Mouse (Mus musculus): ENCODE results near the gene Cers6. TPM values are rescaled to one million over a fixed set of nuclear protein-coding genes. Genes with fewer than 3 reads are reported as not detected.

Cers6 gene
- polyA plus RNA-seq, 1 experiment from 2014 or later, result 28.8 TPM

GRCm38 (mm10) chr2:68959573-68959972 lies 98.3 kb downstream of the Cers6 start:
- DNase-seq (ENCODE audit: low spot score), result no peak

GRCm38 (mm10) chr2:68960060-68960459 lies 98.8 kb downstream of the Cers6 start:
- no peaks in the 10 kb centered on the region for H3K27me3 ChIP-seq (replicated peaks; ENCODE audit: low read depth, poor library complexity, severe bottlenecking)
- 94% methylated on average over 5 of the region's 5 CpGs for WGBS
- no peaks in the 10 kb centered on the region for H3K36me3 ChIP-seq (replicated peaks)
- H3K27ac ChIP-seq (replicated peaks), result no peak overlapping the region
- H3K9me3 ChIP-seq, result no peaks in the 10 kb centered on the region
- peaks cover 14% of the 10 kb centered on the region for H3K4me1 ChIP-seq
- H3K4me3 ChIP-seq, result no peak overlapping the region
- no peak for DNase-seq (ENCODE audit: low spot score)

More at GRCm38 (mm10) chr2:68959573-68959972, 98.3 kb downstream of the Cers6 start:
- 93% methylated on average over 4 of the region's 4 CpGs for WGBS
- H3K36me3 ChIP-seq (replicated peaks), result no peaks in the 10 kb centered on the region
- H3K27me3 ChIP-seq (replicated peaks; ENCODE audit: low read depth, poor library complexity, severe bottlenecking), result no peaks in the 10 kb centered on the region
- no peaks in the 10 kb centered on the region for H3K9me3 ChIP-seq
- H3K27ac ChIP-seq (replicated peaks), result no peak overlapping the region
- no peak overlapping the region for H3K4me3 ChIP-seq
- peaks cover 14% of the 10 kb centered on the region for H3K4me1 ChIP-seq

GRCm38 (mm10) chr2:68960620-68961019 lies 99.4 kb downstream of the Cers6 start:
- no peaks in the 10 kb centered on the region for H3K27me3 ChIP-seq (replicated peaks; ENCODE audit: low read depth, poor library complexity, severe bottlenecking)
- H3K27ac ChIP-seq (replicated peaks), result no peak overlapping the region
- no peaks in the 10 kb centered on the region for H3K9me3 ChIP-seq
- 90% methylated on average over 10 of the region's 10 CpGs for WGBS
- H3K4me1 ChIP-seq, result peaks cover 14% of the 10 kb centered on the region
- no peak for DNase-seq (ENCODE audit: low spot score)
- no peak overlapping the region for H3K4me3 ChIP-seq
- H3K36me3 ChIP-seq (replicated peaks), result no peaks in the 10 kb centered on the region

- H3K4me1 ChIP-seq, result no peaks in the 10 kb centered on the region
- H3K9me3 ChIP-seq, result peaks cover 10% of the 10 kb centered on the region; the same call in 1 of the 2 replicates
- H3K27ac ChIP-seq (replicated peaks), result no peak overlapping the region
- H3K36me3 ChIP-seq (replicated peaks), result peaks cover 10% of the 10 kb centered on the region
- DNase-seq (ENCODE audit: low spot score), result no peak
- no peak overlapping the region for H3K4me3 ChIP-seq
- 82% methylated on average over 1 of the region's 1 CpGs for WGBS
- H3K27me3 ChIP-seq (replicated peaks; ENCODE audit: low read depth, poor library complexity, severe bottlenecking), result no peaks in the 10 kb centered on the region
Observed at GRCm38 (mm10) chr2:68966360-68966759, 105.1 kb downstream of the Cers6 start.

GRCm38 (mm10) chr2:68968028-68968427 lies 106.8 kb downstream of the Cers6 start:
- WGBS, result 82% methylated on average over 8 of the region's 8 CpGs
- no peak for DNase-seq (ENCODE audit: low spot score)
- Histone ChIP-seq H3K4me3 (no peak overlapping the region), H3K27ac (replicated peaks) (no peak overlapping the region), H3K36me3 (replicated peaks) (peaks cover 10% of the 10 kb centered on the region), H3K27me3 (replicated peaks; ENCODE audit: low read depth, poor library complexity, severe bottlenecking) (no peaks in the 10 kb centered on the region), H3K9me3 (peaks cover 10% of the 10 kb centered on the region; the same call in 1 of the 2 replicates), H3K4me1 (no peaks in the 10 kb centered on the region)

- DNase-seq (ENCODE audit: low spot score), result no peak
- Histone ChIP-seq H3K4me3 (no peak overlapping the region), H3K27me3 (replicated peaks; ENCODE audit: low read depth, poor library complexity, severe bottlenecking) (no peaks in the 10 kb centered on the region), H3K4me1 (peaks cover 16% of the 10 kb centered on the region), H3K9me3 (peaks cover 10% of the 10 kb centered on the region; the same call in 1 of the 2 replicates), H3K36me3 (replicated peaks) (peaks cover 10% of the 10 kb centered on the region), H3K27ac (replicated peaks) (no peak overlapping the region)
- 93% methylated on average over 5 of the region's 5 CpGs for WGBS
Observed at GRCm38 (mm10) chr2:68971840-68972239, 110.6 kb downstream of the Cers6 start.

GRCm38 (mm10) chr2:68973753-68974152 lies 112.5 kb downstream of the Cers6 start:
- WGBS, result 54% methylated on average over 2 of the region's 2 CpGs
- peaks cover 10% of the 10 kb centered on the region for H3K36me3 ChIP-seq (replicated peaks)
- H3K9me3 ChIP-seq, result peaks cover 10% of the 10 kb centered on the region; the same call in 1 of the 2 replicates
- no peaks in the 10 kb centered on the region for H3K27me3 ChIP-seq (replicated peaks; ENCODE audit: low read depth, poor library complexity, severe bottlenecking)
- DNase-seq (ENCODE audit: low spot score), result no peak
- H3K4me1 ChIP-seq, result peaks cover 20% of the 10 kb centered on the region
- H3K27ac ChIP-seq (replicated peaks), result no peak overlapping the region
- no peak overlapping the region for H3K4me3 ChIP-seq

- DNase-seq (ENCODE audit: low spot score), result no peak
- 80% methylated on average over 6 of the region's 6 CpGs for WGBS
- peaks cover 22% of the 10 kb centered on the region for H3K4me1 ChIP-seq
- no peak overlapping the region for H3K27ac ChIP-seq (replicated peaks)
- H3K4me3 ChIP-seq, result no peak overlapping the region
- no peaks in the 10 kb centered on the region for H3K27me3 ChIP-seq (replicated peaks; ENCODE audit: low read depth, poor library complexity, severe bottlenecking)
- peaks cover 2% of the 10 kb centered on the region for H3K36me3 ChIP-seq (replicated peaks)
- peaks cover 3% of the 10 kb centered on the region; the same call in 1 of the 2 replicates for H3K9me3 ChIP-seq
Observed at GRCm38 (mm10) chr2:68975286-68975685, 114.0 kb downstream of the Cers6 start.

- WGBS, result 84% methylated on average over 6 of the region's 6 CpGs
Observed at GRCm38 (mm10) chr2:68975780-68976179, 114.5 kb downstream of the Cers6 start.

GRCm38 (mm10) chr2:68978244-68978643 lies 117.0 kb downstream of the Cers6 start:
- no peak overlapping the region for H3K4me3 ChIP-seq
- DNase-seq (ENCODE audit: low spot score), result no peak
- 74% methylated on average over 9 of the region's 9 CpGs for WGBS
- no peaks in the 10 kb centered on the region for H3K36me3 ChIP-seq (replicated peaks)
- no peak overlapping the region for H3K27ac ChIP-seq (replicated peaks)
- no peaks in the 10 kb centered on the region for H3K9me3 ChIP-seq
- peaks cover 7% of the 10 kb centered on the region; the same call in 1 of the 2 replicates for H3K27me3 ChIP-seq (replicated peaks; ENCODE audit: low read depth, poor library complexity, severe bottlenecking)
- peaks cover 39% of the 10 kb centered on the region for H3K4me1 ChIP-seq

More at GRCm38 (mm10) chr2:68975780-68976179, 114.5 kb downstream of the Cers6 start:
- H3K9me3 ChIP-seq, result no peaks in the 10 kb centered on the region
- H3K4me1 ChIP-seq, result peaks cover 22% of the 10 kb centered on the region
- H3K27me3 ChIP-seq (replicated peaks; ENCODE audit: low read depth, poor library complexity, severe bottlenecking), result no peaks in the 10 kb centered on the region
- H3K27ac ChIP-seq (replicated peaks), result no peak overlapping the region
- no peak overlapping the region for H3K4me3 ChIP-seq
- DNase-seq (ENCODE audit: low spot score), result no peak
- H3K36me3 ChIP-seq (replicated peaks), result no peaks in the 10 kb centered on the region

GRCm38 (mm10) chr2:68978660-68979604 lies 117.7 kb downstream of the Cers6 start:
- 80% methylated on average over 12 of the region's 12 CpGs for WGBS
- peaks cover 40% of the 10 kb centered on the region for H3K4me1 ChIP-seq

GRCm38 (mm10) chr2:68981302-68981701 lies 120.1 kb downstream of the Cers6 start:
- no peak overlapping the region for H3K4me3 ChIP-seq
- 93% methylated on average over 9 of the region's 9 CpGs for WGBS
- H3K36me3 ChIP-seq (replicated peaks), result no peaks in the 10 kb centered on the region
- H3K27me3 ChIP-seq (replicated peaks; ENCODE audit: low read depth, poor library complexity, severe bottlenecking), result peaks cover 19% of the 10 kb centered on the region
- H3K9me3 ChIP-seq, result no peaks in the 10 kb centered on the region
- H3K4me1 ChIP-seq, result peaks cover 49% of the 10 kb centered on the region
- H3K27ac ChIP-seq (replicated peaks), result no peak overlapping the region
- no peak for DNase-seq (ENCODE audit: low spot score)

More at GRCm38 (mm10) chr2:68978660-68979604, 117.7 kb downstream of the Cers6 start:
- DNase-seq (ENCODE audit: low spot score), result no peak
- H3K9me3 ChIP-seq, result no peaks in the 10 kb centered on the region
- H3K4me3 ChIP-seq, result no peak overlapping the region
- H3K27ac ChIP-seq (replicated peaks), result peak overlapping the region; percentile 30; the same call in 1 of the 2 replicates
- peaks cover 7% of the 10 kb centered on the region; the same call in 1 of the 2 replicates for H3K27me3 ChIP-seq (replicated peaks; ENCODE audit: low read depth, poor library complexity, severe bottlenecking)
- no peaks in the 10 kb centered on the region for H3K36me3 ChIP-seq (replicated peaks)

Data from embryonic facial prominence, embryonic 10.5 days (tissue).